Mouse (Mus musculus) liver, adult 2 months (tissue): ENCODE data around the gene Gpc2.

ENCODE experiments used
- CTCF ChIP-seq: fragments of 200-500 bp; IDR thresholded peaks from 2 replicates; pipeline ENCODE4 v1.5.1; 2011; ENCODE audit warnings: low read depth, low read length, control low read depth
- POLR2A ChIP-seq: fragments of 200-500 bp; IDR thresholded peaks from 2 replicates; pipeline ENCODE4 v1.6.1; 2011; ENCODE audit warnings: low read length, control low read depth; ENCODE audit not compliant: insufficient read depth; ENCODE audit errors: extremely low read depth

GRCm38 (mm10) chr5:138256094-138256467 is 23.7 kb downstream of the Gpc2 start:
- TF ChIP-seq CTCF, result no peak
- no peak for TF ChIP-seq POLR2A
